Mouse (Mus musculus): ENCODE measurements around the gene Adnp. TPM values are rescaled to one million over a fixed set of nuclear protein-coding genes. Genes with fewer than 3 reads are reported as not detected.

The Adnp gene
- total RNA-seq, 2 experiments from 2014 or later = 48.1 TPM; not detected in 1

GRCm38 (mm10) chr2:168213788-168214397, 7.0 kb upstream of the Adnp start:
- ATAC-seq (replicated peaks; ENCODE audit: low FRiP score, low TSS enrichment, poor library complexity, severe bottlenecking) = peak; percentile 69

- no peak for ATAC-seq (replicated peaks; ENCODE audit: low FRiP score, low TSS enrichment, poor library complexity, severe bottlenecking)
These were observed 971 bp upstream of the Adnp start for GRCm38 (mm10) chr2:168207883-168208282.

GRCm38 (mm10) chr2:168205681-168206631, 956 bp downstream of the Adnp start:
- peak; percentile 14 for ATAC-seq (replicated peaks; ENCODE audit: low FRiP score, low TSS enrichment, poor library complexity, severe bottlenecking)

- ATAC-seq (replicated peaks; ENCODE audit: low FRiP score, low TSS enrichment, poor library complexity, severe bottlenecking) = peak; percentile 70
These were observed 1.6 kb downstream of the Adnp start for GRCm38 (mm10) chr2:168205265-168205664.

GRCm38 (mm10) chr2:168204476-168204999, 2.4 kb downstream of the Adnp start:
- no peak for ATAC-seq (replicated peaks; ENCODE audit: low FRiP score, low TSS enrichment, poor library complexity, severe bottlenecking)

- peak; percentile 42; the same call in 1 of the 2 replicates for ATAC-seq (replicated peaks; ENCODE audit: low FRiP score, low TSS enrichment, poor library complexity, severe bottlenecking)
These were observed 6.8 kb downstream of the Adnp start for GRCm38 (mm10) chr2:168200014-168200691.

GRCm38 (mm10) chr2:168199476-168199875, 7.4 kb downstream of the Adnp start:
- no peak for ATAC-seq (replicated peaks; ENCODE audit: low FRiP score, low TSS enrichment, poor library complexity, severe bottlenecking)

GRCm38 (mm10) chr2:168198421-168198820, 8.5 kb downstream of the Adnp start:
- ATAC-seq (replicated peaks; ENCODE audit: low FRiP score, low TSS enrichment, poor library complexity, severe bottlenecking) = no peak

GRCm38 (mm10) chr2:168195721-168196120, 11.2 kb downstream of the Adnp start:
- no peak for ATAC-seq (replicated peaks; ENCODE audit: low FRiP score, low TSS enrichment, poor library complexity, severe bottlenecking)

GRCm38 (mm10) chr2:168193685-168194084, 13.2 kb downstream of the Adnp start:
- ATAC-seq (replicated peaks; ENCODE audit: low FRiP score, low TSS enrichment, poor library complexity, severe bottlenecking) = no peak

- ATAC-seq (replicated peaks; ENCODE audit: low FRiP score, low TSS enrichment, poor library complexity, severe bottlenecking) = no peak
These were observed 15.1 kb downstream of the Adnp start for GRCm38 (mm10) chr2:168191856-168192255.

GRCm38 (mm10) chr2:168175946-168176345, 31.0 kb downstream of the Adnp start:
- no peak for ATAC-seq (replicated peaks; ENCODE audit: low FRiP score, low TSS enrichment, poor library complexity, severe bottlenecking)

- peak; percentile 98 for ATAC-seq (replicated peaks; ENCODE audit: low FRiP score, low TSS enrichment, poor library complexity, severe bottlenecking)
These were observed 36.7 kb downstream of the Adnp start for GRCm38 (mm10) chr2:168170167-168170685.

GRCm38 (mm10) chr2:168169800-168170113, 37.2 kb downstream of the Adnp start:
- ATAC-seq (replicated peaks; ENCODE audit: low FRiP score, low TSS enrichment, poor library complexity, severe bottlenecking) = peak; percentile 32; the same call in 1 of the 2 replicates

GRCm38 (mm10) chr2:168168892-168169799, 37.8 kb downstream of the Adnp start:
- ATAC-seq (replicated peaks; ENCODE audit: low FRiP score, low TSS enrichment, poor library complexity, severe bottlenecking) = no peak

GRCm38 (mm10) chr2:168167781-168168180, 39.1 kb downstream of the Adnp start:
- no peak for ATAC-seq (replicated peaks; ENCODE audit: low FRiP score, low TSS enrichment, poor library complexity, severe bottlenecking)

GRCm38 (mm10) chr2:168166750-168167460, 40.0 kb downstream of the Adnp start:
- ATAC-seq (replicated peaks; ENCODE audit: low FRiP score, low TSS enrichment, poor library complexity, severe bottlenecking) = no peak

GRCm38 (mm10) chr2:168161978-168162377, 44.9 kb downstream of the Adnp start:
- ATAC-seq (replicated peaks; ENCODE audit: low FRiP score, low TSS enrichment, poor library complexity, severe bottlenecking) = no peak
